ENCODE assay signal across 8 mouse cellular contexts in the genomic region with DNA sequence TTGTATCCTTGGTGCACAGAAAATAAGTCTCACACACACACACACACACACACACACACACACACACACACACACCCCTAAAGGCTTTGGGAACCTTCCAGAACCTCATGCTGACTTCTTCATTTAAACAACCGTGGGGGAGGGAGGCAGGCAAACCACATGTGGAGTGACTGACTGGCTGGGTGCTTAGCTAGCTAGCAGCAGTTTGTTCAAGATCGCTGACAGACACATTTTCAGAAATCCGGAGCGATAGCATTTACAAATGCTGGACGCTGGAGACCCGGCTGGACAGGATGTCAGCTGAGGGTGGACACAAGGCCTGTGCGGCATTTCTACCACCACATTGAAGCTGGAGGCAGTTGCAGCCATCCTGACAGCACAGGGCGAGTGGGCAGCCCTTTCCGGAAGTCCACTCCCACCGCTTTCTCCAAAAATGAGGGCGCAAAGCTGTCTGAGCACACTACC. TPM values are rescaled to one million over a fixed set of nuclear protein-coding genes. Genes with fewer than 3 reads are reported as not detected.
DNase-seq lines count a peak whose midpoint lies in the region; ATAC-seq and TF ChIP-seq lines count a peak whose summit lies in the region.

No protein-coding gene starts in this region.

- 48% methylated on average over 11 of the region's 11 CpGs for WGBS in lung, embryonic 16.5 days
- 68% methylated on average over 11 of the region's 11 CpGs for WGBS in liver, adult 2 months
- WGBS in stomach, embryonic 16.5 days: 47% methylated on average over 11 of the region's 11 CpGs
- 81% methylated on average over 11 of the region's 11 CpGs for WGBS in forebrain, embryonic 16.5 days

- peak; percentile 67 for ATAC-seq in lung, embryonic 16.5 days (ENCODE audit: low read depth)
- ATAC-seq in stomach, embryonic 16.5 days (ENCODE audit: insufficient read depth, low FRiP score): no peak
- ATAC-seq in forebrain, embryonic 16.5 days: no peak

- H3K27me3 ChIP-seq in lung, embryonic 16.5 days (ENCODE audit: control insufficient read depth, insufficient read depth, low read depth, low read length): no peaks in the 10 kb centered on the region
- H3K27me3 ChIP-seq in liver, adult 2 months (ENCODE audit: control insufficient read depth, insufficient read depth, low read length): no peaks in the 10 kb centered on the region
- no peaks in the 10 kb centered on the region for H3K27me3 ChIP-seq in stomach, embryonic 16.5 days (ENCODE audit: control insufficient read depth, insufficient read depth, low read length)
- H3K27me3 ChIP-seq in forebrain, embryonic 16.5 days (replicated peaks; ENCODE audit: control insufficient read depth, insufficient read depth, low read length): no peaks in the 10 kb centered on the region

- no peak for TF ChIP-seq POLR2A in liver, adult 2 months (IDR thresholded peaks at IDR 0.05; ENCODE audit: extremely low read depth, insufficient read depth, low read length)

- no peak overlapping the region for H3K9ac ChIP-seq in lung, embryonic 16.5 days (ENCODE audit: low read length)
- no peak overlapping the region for H3K9ac ChIP-seq in liver, adult 2 months (ENCODE audit: low read depth, low read length)
- H3K9ac ChIP-seq in stomach, embryonic 16.5 days (ENCODE audit: low read length): peak overlapping the region; percentile 42
- H3K9ac ChIP-seq in forebrain, embryonic 16.5 days (replicated peaks; ENCODE audit: low read depth, low read length): no peak overlapping the region

- peaks cover 40% of the 10 kb centered on the region for H3K4me1 ChIP-seq in lung, embryonic 16.5 days (replicated peaks; ENCODE audit: control insufficient read depth, insufficient read depth, low read length)
- peaks cover 13% of the 10 kb centered on the region; the same call in 1 of the 2 replicates for H3K4me1 ChIP-seq in liver, adult 2 months (ENCODE audit: control insufficient read depth, insufficient read depth, low read length)
- peaks cover 53% of the 10 kb centered on the region for H3K4me1 ChIP-seq in stomach, embryonic 16.5 days (ENCODE audit: control insufficient read depth, insufficient read depth, low read length)
- H3K4me1 ChIP-seq in forebrain, embryonic 16.5 days (replicated peaks; ENCODE audit: control insufficient read depth, insufficient read depth, low read length): peaks cover 17% of the 10 kb centered on the region

- H3K36me3 ChIP-seq in lung, embryonic 16.5 days (ENCODE audit: control insufficient read depth, insufficient read depth, low read length): no peaks in the 10 kb centered on the region
- no peaks in the 10 kb centered on the region for H3K36me3 ChIP-seq in liver, adult 2 months (ENCODE audit: control insufficient read depth, insufficient read depth, low read length)
- H3K36me3 ChIP-seq in stomach, embryonic 16.5 days (ENCODE audit: control insufficient read depth, insufficient read depth, low read length): peaks cover 8% of the 10 kb centered on the region; the same call in 1 of the 2 replicates
- peaks cover 7% of the 10 kb centered on the region; the same call in 1 of the 2 replicates for H3K36me3 ChIP-seq in forebrain, embryonic 16.5 days (ENCODE audit: control insufficient read depth, insufficient read depth)

- no peak overlapping the region for H3K4me3 ChIP-seq in lung, embryonic 16.5 days (ENCODE audit: low read length)
- H3K4me3 ChIP-seq in liver, adult 2 months (ENCODE audit: insufficient read depth, low read depth, low read length): no peak overlapping the region
- H3K4me3 ChIP-seq in stomach, embryonic 16.5 days (replicated peaks; ENCODE audit: low read length): no peak overlapping the region
- H3K4me3 ChIP-seq in forebrain, embryonic 16.5 days (replicated peaks; ENCODE audit: low read length): no peak overlapping the region

- no peak for DNase-seq in lung, postnatal 14 days
- DNase-seq in heart, postnatal 10 days: peak; percentile 55 to 61
- peak; percentile 51 for DNase-seq in liver, adult 2 months (ENCODE audit: extremely low read depth, low read depth, low spot score)
- DNase-seq in thymus, postnatal 25 days: no peak
- no peak for DNase-seq in thymus, adult 18-20 months

- no peak for TF ChIP-seq CTCF in liver, adult 2 months (IDR thresholded peaks at IDR 0.05; ENCODE audit: low read depth, low read length)

- no peak overlapping the region for H3K4me2 ChIP-seq in lung, embryonic 16.5 days (ENCODE audit: low read depth, low read length)
- H3K4me2 ChIP-seq in stomach, embryonic 16.5 days (ENCODE audit: low read depth, low read length): no peak overlapping the region
- no peak overlapping the region for H3K4me2 ChIP-seq in forebrain, embryonic 16.5 days (ENCODE audit: low read length)

- H3K27ac ChIP-seq in lung, embryonic 16.5 days (ENCODE audit: low read length): peak overlapping the region; percentile 74
- H3K27ac ChIP-seq in liver, adult 2 months (replicated peaks; ENCODE audit: insufficient read depth, low read depth, low read length): peak overlapping the region; percentile 55
- H3K27ac ChIP-seq in stomach, embryonic 16.5 days (ENCODE audit: low read length): peak overlapping the region; percentile 72
- no peak overlapping the region for H3K27ac ChIP-seq in forebrain, embryonic 16.5 days (ENCODE audit: low read length)

- H3K79me2 ChIP-seq in liver, adult 2 months (ENCODE audit: control insufficient read depth, insufficient read depth, low read length): no peaks in the 10 kb centered on the region; the same call in 1 of the 2 replicates

- H3K9me3 ChIP-seq in lung, embryonic 16.5 days (ENCODE audit: control insufficient read depth, low read length): no peaks in the 10 kb centered on the region
- H3K9me3 ChIP-seq in stomach, embryonic 16.5 days (replicated peaks; ENCODE audit: control insufficient read depth, low read length): no peaks in the 10 kb centered on the region
- no peaks in the 10 kb centered on the region for H3K9me3 ChIP-seq in forebrain, embryonic 16.5 days (ENCODE audit: control insufficient read depth, low read length)

- intact Hi-C loops in heart, postnatal 10 days (cut with DNase I): no loop called here

RNA-seq across cellular contexts. Expression of a gene that starts 15.5 kb away (rescaled TPM):
- 78.4 and 88.5 TPM in 2 replicates for polyA plus RNA-seq in lung, embryonic 16.5 days (2015; fragmentation: Nextera tagmentation; extraction: Ambion mirVana)
- total RNA-seq in heart, postnatal 10 days (2021): 10 to 100 TPM; 39.4 to 44.2 TPM
- 12.4 and 18.6 TPM in 2 replicates for total RNA-seq in liver, adult 2 months (2014; rRNA removed)
- polyA plus RNA-seq in liver, adult 2 months (2012; rRNA removed): 26.7 and 40.3 TPM in 2 replicates
- 144 and 177 TPM in 2 replicates for polyA plus RNA-seq in stomach, embryonic 16.5 days (2015; fragmentation: Nextera tagmentation; extraction: Ambion mirVana)
- 119 and 147 TPM in 2 replicates for polyA plus RNA-seq in forebrain, embryonic 16.5 days (2015; fragmentation: Nextera tagmentation; extraction: Ambion mirVana)

RNA-seq across cellular contexts. Expression of a gene that starts 37.2 kb away (rescaled TPM):
- 14.5 and 15.0 TPM in 2 replicates for polyA plus RNA-seq in lung, embryonic 16.5 days (2015; fragmentation: Nextera tagmentation; extraction: Ambion mirVana)
- 1 to 10 TPM; 4.1 to 5.4 TPM for total RNA-seq in heart, postnatal 10 days (2021)
- 5.2 and 7.0 TPM in 2 replicates for total RNA-seq in liver, adult 2 months (2014; rRNA removed)
- polyA plus RNA-seq in liver, adult 2 months (2012; rRNA removed): 11.3 and 12.2 TPM in 2 replicates
- polyA plus RNA-seq in stomach, embryonic 16.5 days (2015; fragmentation: Nextera tagmentation; extraction: Ambion mirVana): 10.7 and 12.7 TPM in 2 replicates
- 15.2 and 19.1 TPM in 2 replicates for polyA plus RNA-seq in forebrain, embryonic 16.5 days (2015; fragmentation: Nextera tagmentation; extraction: Ambion mirVana)

RNA-seq across cellular contexts. Expression of a gene that starts 46.6 kb away (rescaled TPM):
- 13.9 and 15.3 TPM in 2 replicates for polyA plus RNA-seq in lung, embryonic 16.5 days (2015; fragmentation: Nextera tagmentation; extraction: Ambion mirVana)
- 10 to 100 TPM; 11.4 to 11.5 TPM for total RNA-seq in heart, postnatal 10 days (2021)
- total RNA-seq in liver, adult 2 months (2014; rRNA removed): 7.0 and 8.9 TPM in 2 replicates
- 6.9 and 7.3 TPM in 2 replicates for polyA plus RNA-seq in liver, adult 2 months (2012; rRNA removed)
- 14.5 and 16.5 TPM in 2 replicates for polyA plus RNA-seq in stomach, embryonic 16.5 days (2015; fragmentation: Nextera tagmentation; extraction: Ambion mirVana)
- polyA plus RNA-seq in forebrain, embryonic 16.5 days (2015; fragmentation: Nextera tagmentation; extraction: Ambion mirVana): 15.3 and 16.1 TPM in 2 replicates

Comparison
In these comparisons a context has a peak if more than half of its experiments do, and no peak if none do; other contexts are left out.
1. DNase-seq: peak in heart, postnatal 10 days (2 of 2) and liver, adult 2 months (single experiment); none in lung, postnatal 14 days (single experiment), thymus, postnatal 25 days (single experiment) and thymus, adult 18-20 months (0 of 2).